Mouse (Mus musculus) frontal cortex, postnatal 36 days (tissue): Measurements from ENCODE around the gene Adssl1.

Experiments
- DNase-seq, 2 experiments: peaks; one replicate each; pipeline ENCODE4 v3.0.0; 2022; ENCODE audit warnings: low spot score in 2 of 2

The Adssl1 gene

GRCm38 (mm10) chr12:112653157-112653824 is 33.4 kb downstream of the Adssl1 start:
- DNase-seq: peak; percentile 85 to 89

GRCm38 (mm10) chr12:112654076-112654475 is 34.2 kb downstream of the Adssl1 start:
- DNase-seq: no peak

- DNase-seq: peak in 1 of 2 experiments; percentile 44
Measured at GRCm38 (mm10) chr12:112658619-112659018, 38.8 kb downstream of the Adssl1 start.

- peak in 1 of 2 experiments; percentile 58 for DNase-seq
Measured at GRCm38 (mm10) chr12:112659109-112659508, 39.3 kb downstream of the Adssl1 start.

- DNase-seq: no peak
Measured at GRCm38 (mm10) chr12:112660576-112661326, 40.9 kb downstream of the Adssl1 start.

GRCm38 (mm10) chr12:112661327-112661605 is 41.4 kb downstream of the Adssl1 start:
- DNase-seq: no peak

- DNase-seq: no peak
Measured at GRCm38 (mm10) chr12:112661851-112662250, 42.0 kb downstream of the Adssl1 start.

GRCm38 (mm10) chr12:112663303-112663702 is 43.5 kb downstream of the Adssl1 start:
- no peak for DNase-seq

- DNase-seq: no peak
Measured at GRCm38 (mm10) chr12:112663716-112664115, 43.9 kb downstream of the Adssl1 start.

GRCm38 (mm10) chr12:112664124-112664523 is 44.3 kb downstream of the Adssl1 start:
- DNase-seq: no peak

GRCm38 (mm10) chr12:112664656-112665055 is 44.8 kb downstream of the Adssl1 start:
- DNase-seq: no peak

GRCm38 (mm10) chr12:112665445-112665844 is 45.6 kb downstream of the Adssl1 start:
- peak; percentile 74 to 77 for DNase-seq

- no peak for DNase-seq
Measured at GRCm38 (mm10) chr12:112665881-112666544, 46.2 kb downstream of the Adssl1 start.

GRCm38 (mm10) chr12:112667619-112668297 is 47.9 kb downstream of the Adssl1 start:
- DNase-seq: no peak

- no peak for DNase-seq
Measured at GRCm38 (mm10) chr12:112670718-112671393, 51.0 kb downstream of the Adssl1 start.

- DNase-seq: no peak
Measured at GRCm38 (mm10) chr12:112671891-112672290, 52.0 kb downstream of the Adssl1 start.

GRCm38 (mm10) chr12:112672744-112673575 is 53.1 kb downstream of the Adssl1 start:
- no peak for DNase-seq

GRCm38 (mm10) chr12:112673576-112674091 is 53.8 kb downstream of the Adssl1 start:
- DNase-seq: no peak

- DNase-seq: peak in 1 of 2 experiments; percentile 46
Measured at GRCm38 (mm10) chr12:112674132-112675011, 54.5 kb downstream of the Adssl1 start, which contains the start of gene Akt1. Akt1 (minus strand) TSS chr12:112674884.
